Mouse (Mus musculus) adrenal gland, postnatal 4 days (tissue): ENCODE measurements around the gene Slc25a39. TPM values are rescaled to one million over a fixed set of nuclear protein-coding genes. Genes with fewer than 3 reads are reported as not detected.

Experiments
- DNase-seq, 2 experiments: peaks; one replicate each; pipeline ENCODE4 v3.0.0; 2021 to 2022; ENCODE audit warnings: low spot score in 2 of 2, mixed read lengths in 2 of 2
- long read RNA-seq, 2 experiments: library from polyadenylated mRNA; stranded (forward); transcript quantifications; one replicate each; pipeline ENCODE4 v2.0.0; 2021
- total RNA-seq, 2 experiments: library from RNA; stranded (reverse); gene quantifications; 2 replicates each; pipeline ENCODE4 v1.2.3; 2021

Gene Slc25a39
- total RNA-seq: 100 to 1,000 TPM; 254 to 261 TPM
- long read RNA-seq, experiment 1, transcript Slc25a39-201 (12 exons, 1,685 nt): major isoform, 107 of 121 reads
- long read RNA-seq, experiment 1, partial matches to known transcripts: 6 of 121 reads
- long read RNA-seq, experiment 1, other reads (novel, unspliced or antisense): 8 of 121 reads
- long read RNA-seq, experiment 2, transcript Slc25a39-201 (12 exons, 1,685 nt): major isoform, 298 of 344 reads
- long read RNA-seq, experiment 2, partial matches to known transcripts: 10 of 344 reads
- long read RNA-seq, experiment 2, other reads (novel, unspliced or antisense): 34 of 344 reads

DNA sequence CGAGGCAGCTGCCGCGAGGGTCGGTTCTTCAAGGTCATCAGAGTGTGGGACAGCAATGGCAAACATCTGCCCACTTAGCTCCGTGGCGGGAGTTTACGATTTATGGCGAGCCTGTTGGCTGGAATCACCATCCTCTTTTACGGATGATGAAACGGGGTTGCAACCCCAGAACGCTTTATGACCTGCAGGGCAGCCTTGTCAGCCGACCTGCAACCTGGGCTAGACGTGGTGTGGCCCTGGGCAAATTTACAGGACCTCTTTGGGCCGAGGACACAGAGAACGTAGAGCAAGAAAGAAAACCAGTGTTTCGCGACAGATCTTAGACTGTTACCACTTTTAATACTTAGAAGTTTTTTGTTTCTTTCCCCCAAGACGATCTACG is at the start of gene Slc25a39:
Gene Slc25a39 (minus strand): TSS at position 113 of the 382 bp plus-strand sequence.
- DNase-seq: no peak

DNA sequence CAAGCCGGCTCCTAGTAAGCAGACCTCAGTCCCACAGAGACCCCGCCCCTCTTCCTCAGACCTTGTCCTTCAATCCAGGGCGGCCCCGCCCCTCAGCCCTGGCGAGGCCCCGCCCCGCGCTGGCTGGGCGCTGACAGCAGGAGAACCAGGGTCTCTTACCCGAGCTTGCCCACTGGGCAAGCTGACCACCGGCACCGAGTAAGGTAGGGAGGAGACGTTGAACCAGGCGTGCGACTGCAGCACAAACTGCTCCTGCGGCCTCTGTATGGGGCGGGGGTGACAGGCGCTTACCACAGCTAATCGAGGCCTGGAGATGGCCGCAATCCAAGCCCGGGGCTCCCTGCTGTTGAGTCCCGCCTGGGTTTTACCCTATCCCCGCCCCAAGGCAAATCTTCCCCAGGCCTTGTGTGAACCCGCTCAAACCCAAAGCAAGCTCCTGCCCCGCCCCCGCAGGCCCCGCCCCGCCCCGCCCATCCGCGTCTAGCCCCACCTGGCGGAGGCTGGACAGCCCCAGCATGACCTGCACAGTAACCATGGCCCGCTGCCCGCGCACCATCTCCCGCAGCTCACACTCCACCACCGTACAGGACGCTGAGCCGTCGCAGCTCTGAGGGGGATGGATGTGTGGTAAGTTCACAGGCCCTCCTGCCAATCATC is 48.1 kb upstream of the Slc25a39 start:
- no peak for DNase-seq

GRCm38 (mm10) chr11:102453131-102453530 is 45.4 kb upstream of the Slc25a39 start:
- DNase-seq: no peak

- no peak for DNase-seq
These were observed 41.6 kb upstream of the Slc25a39 start for GRCm38 (mm10) chr11:102449043-102450008.

GRCm38 (mm10) chr11:102448327-102448726 is 40.6 kb upstream of the Slc25a39 start:
- no peak for DNase-seq

DNA sequence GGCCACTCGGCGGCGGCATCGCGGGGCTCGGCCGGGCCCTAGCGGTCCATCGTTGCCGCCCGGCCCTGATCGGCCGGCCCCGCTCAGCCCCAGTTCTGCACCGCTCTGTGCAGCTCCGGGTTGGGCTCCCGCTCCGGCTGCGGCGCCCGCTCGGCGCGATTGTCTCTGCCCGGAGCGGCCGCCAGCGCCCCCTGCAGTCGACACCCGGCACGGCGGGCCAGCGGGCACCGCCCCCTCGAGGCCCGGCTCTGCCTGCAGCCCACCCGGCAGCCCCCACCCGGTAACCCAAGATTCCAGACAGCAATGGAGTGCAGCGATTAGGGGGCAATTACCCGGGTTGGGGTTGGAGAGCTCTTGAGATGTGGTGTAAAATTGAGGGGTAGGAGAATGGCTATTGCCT is 39.8 kb upstream of the Slc25a39 start, which contains the start of gene Fam171a2:
Gene Fam171a2 (minus strand): TSS at position 186 of the 400 bp plus-strand sequence.
- peak in 1 of 2 experiments; percentile 69 for DNase-seq

DNA sequence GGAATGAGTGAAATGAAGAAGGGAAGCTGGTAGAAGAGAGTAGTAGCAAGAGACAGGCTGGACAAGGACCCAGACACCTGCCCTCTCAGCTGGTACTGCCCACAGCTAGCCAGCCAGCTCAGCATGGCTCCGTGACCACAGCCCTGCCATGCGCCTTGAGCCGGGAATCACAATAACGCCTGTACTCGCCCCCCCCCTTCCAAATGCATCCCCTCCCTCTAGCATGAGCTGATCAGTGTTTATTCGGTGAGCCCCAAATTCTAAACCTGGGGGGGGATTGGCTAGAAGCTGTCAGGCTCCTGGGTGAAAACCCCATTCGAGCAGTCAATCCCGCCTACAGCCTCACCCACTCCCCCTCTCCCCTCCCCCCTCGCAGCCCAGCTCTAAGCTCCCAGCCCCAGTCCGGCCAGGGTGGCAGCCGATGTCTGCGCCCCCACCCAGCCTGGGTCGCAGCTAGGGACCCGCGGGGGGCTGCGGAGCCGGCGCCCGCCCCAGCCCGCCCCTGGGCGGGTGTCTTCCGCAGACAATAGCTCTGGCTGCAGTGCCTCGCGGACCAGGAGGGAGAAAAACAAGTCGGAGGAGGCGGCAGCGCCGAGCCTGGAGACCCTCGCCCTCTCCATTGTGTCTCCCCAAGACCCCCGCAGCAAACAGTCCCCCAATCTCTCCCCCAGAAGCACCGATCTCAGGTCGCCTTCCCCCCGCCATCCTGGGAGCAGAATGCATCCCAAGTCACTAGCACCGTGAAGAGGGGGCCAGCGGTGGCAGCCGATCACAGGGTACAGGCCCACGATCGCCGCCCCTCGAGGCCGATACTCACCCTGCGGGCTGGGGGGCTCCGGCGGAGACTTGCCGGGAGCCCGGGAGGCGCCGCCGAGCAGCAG is 39.1 kb upstream of the Slc25a39 start:
- DNase-seq: no peak

GRCm38 (mm10) chr11:102445891-102446361 is 38.2 kb upstream of the Slc25a39 start:
- DNase-seq: no peak

- DNase-seq: no peak
These were observed 37.6 kb upstream of the Slc25a39 start for GRCm38 (mm10) chr11:102445264-102445890.

- no peak for DNase-seq
These were observed 37.0 kb upstream of the Slc25a39 start for GRCm38 (mm10) chr11:102444781-102445180.

- no peak for DNase-seq
These were observed 36.6 kb upstream of the Slc25a39 start for GRCm38 (mm10) chr11:102444321-102444720.

DNA sequence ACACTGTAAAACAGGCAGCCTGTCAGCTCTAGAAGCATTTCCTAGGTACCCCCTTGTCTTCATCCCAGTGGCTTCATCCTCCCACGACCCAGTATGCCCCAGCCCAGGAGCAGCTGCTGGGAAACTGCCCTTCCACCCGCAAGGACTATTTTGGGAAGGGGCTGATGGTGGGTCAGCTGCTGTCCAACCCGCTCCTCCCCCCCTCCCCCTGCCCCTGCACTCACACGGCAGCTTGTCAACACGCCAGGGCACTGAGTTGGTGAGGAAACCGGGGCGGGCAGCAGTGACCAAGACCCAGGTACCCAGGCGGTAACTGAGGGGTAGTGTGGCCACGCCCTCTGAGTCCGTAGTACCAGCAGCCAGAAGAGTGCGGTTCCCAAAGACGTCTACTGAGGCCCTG is 36.0 kb upstream of the Slc25a39 start:
- no peak for DNase-seq

DNA sequence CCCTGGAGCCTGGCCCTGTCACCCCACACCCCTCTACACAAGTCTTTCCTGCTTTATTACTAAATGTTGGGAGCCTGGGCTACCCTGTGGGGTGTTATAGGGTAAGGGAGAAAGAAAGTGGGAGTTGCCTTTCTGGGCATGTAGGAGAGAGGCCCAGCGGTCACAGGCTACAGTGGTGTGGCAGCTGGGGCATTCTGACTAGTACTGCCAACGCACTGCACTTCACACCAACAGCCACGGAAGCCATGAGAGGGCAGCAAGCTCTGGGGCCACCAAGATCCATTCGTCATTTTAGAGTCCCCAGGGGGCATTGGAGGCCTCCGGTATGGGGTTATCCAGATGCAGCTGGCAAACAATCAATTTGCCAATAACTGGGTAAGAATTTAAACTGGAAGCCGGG is 34.3 kb upstream of the Slc25a39 start:
- DNase-seq: no peak

DNA sequence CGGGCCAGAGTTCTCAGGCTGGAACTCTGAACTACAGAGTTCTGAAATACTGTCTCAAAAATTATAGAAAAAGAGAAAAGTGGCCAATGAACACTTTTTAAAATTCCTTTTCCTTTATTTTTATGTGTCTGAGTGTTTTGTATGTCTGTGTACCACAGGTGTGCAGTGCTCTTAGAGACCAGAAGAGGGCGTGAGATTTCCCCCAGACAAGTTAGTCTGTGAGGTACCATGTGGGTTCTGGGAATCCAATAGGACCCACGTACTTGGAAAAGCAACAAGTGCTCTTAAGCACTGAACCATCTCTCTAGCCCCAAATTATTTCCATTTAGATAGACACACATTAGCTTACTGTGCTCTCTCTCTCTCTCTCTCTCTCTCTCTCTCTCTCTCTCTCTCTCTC is 33.7 kb upstream of the Slc25a39 start:
- DNase-seq: no peak

- no peak for DNase-seq
These were observed 32.5 kb upstream of the Slc25a39 start for GRCm38 (mm10) chr11:102440255-102440654.

DNA sequence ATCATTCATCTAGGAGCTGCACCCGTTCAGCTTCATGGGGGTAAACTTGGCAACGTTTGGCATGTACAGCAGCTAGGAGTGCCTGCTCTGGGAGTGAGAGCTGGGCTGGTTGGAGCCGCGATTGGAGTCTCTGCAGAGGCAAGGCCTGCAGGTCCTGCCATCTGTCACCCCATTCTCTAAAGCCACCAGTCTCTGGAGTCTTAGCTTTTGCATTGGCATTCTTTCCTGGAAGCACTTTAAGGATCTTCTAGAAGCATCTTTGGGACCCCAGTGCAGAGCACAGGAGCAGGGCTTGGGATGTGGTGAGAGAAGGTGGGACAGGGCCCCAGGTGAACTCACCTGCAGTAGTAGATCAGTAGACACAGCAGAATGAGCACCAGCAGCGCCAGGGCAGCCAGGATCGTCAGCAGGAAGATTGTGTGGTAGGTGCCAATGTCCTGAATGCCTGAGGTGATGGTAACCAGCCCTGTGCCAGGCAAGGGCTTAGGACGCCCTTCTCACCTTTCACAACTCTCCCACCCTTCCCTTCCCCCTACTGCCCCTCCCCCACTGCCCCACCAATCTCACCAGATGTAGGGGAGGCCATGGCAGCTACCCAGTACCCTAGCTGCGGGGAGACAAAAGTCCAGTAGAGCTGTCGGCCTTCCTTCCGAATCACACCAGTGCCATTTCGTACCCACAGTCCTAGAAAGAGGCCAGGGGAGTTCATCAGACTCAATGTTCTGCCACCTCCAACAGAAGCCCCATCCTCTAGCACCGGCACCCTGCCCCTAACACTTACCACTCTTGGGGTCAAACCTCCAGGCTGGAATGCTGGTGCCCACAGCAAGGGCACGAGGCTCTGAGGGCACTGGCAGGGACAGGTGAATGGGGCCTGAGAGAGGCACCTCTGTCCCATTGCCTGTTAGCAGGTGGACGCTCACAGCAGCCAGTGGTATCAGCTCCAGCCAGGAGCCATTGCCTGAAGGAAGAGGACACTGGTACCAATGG is 31.6 kb upstream of the Slc25a39 start:
- DNase-seq: no peak

GRCm38 (mm10) chr11:102438212-102439092 is 30.7 kb upstream of the Slc25a39 start:
- peak; percentile 77 to 86 for DNase-seq
